Mouse (Mus musculus): Measurements from ENCODE around the gene Cisd1. TPM values are rescaled to one million over a fixed set of nuclear protein-coding genes. Genes with fewer than 3 reads are reported as not detected.

Cisd1 gene
- polyA plus RNA-seq, 1 experiment = 178 TPM

GRCm38 (mm10) chr10:71373706-71374105 is 29.0 kb upstream of the Cisd1 start:
- peaks cover 6% of the 10 kb centered on the region for H3K4me1 ChIP-seq (ENCODE audit: control insufficient read depth, insufficient read depth, low read length)
- TF ChIP-seq POLR2A (IDR thresholded peaks at IDR 0.05; ENCODE audit: extremely low read depth, insufficient read depth, low read length) (no peak), CTCF (IDR thresholded peaks at IDR 0.05; ENCODE audit: extremely low read depth, insufficient read depth, low read length) (no peak)
- H3K4me3 ChIP-seq (ENCODE audit: insufficient read depth, low read length) = no peak overlapping the region
- no peak overlapping the region for H3K27ac ChIP-seq (ENCODE audit: insufficient read depth, low read length)

- Histone ChIP-seq H3K4me3 (ENCODE audit: insufficient read depth, low read length) (no peak overlapping the region), H3K4me1 (ENCODE audit: control insufficient read depth, insufficient read depth, low read length) (peaks cover 6% of the 10 kb centered on the region)
- TF ChIP-seq POLR2A (IDR thresholded peaks at IDR 0.05; ENCODE audit: extremely low read depth, insufficient read depth, low read length) (no peak), CTCF (IDR thresholded peaks at IDR 0.05; ENCODE audit: extremely low read depth, insufficient read depth, low read length) (no peak)
Observed at GRCm38 (mm10) chr10:71371881-71372280, 27.1 kb upstream of the Cisd1 start.

GRCm38 (mm10) chr10:71369466-71369865 is 24.7 kb upstream of the Cisd1 start:
- H3K4me3 ChIP-seq (ENCODE audit: insufficient read depth, low read length) = no peak overlapping the region
- no peak for TF ChIP-seq CTCF (IDR thresholded peaks at IDR 0.05; ENCODE audit: extremely low read depth, insufficient read depth, low read length)
- no peak for TF ChIP-seq POLR2A (IDR thresholded peaks at IDR 0.05; ENCODE audit: extremely low read depth, insufficient read depth, low read length)
- H3K4me1 ChIP-seq (ENCODE audit: control insufficient read depth, insufficient read depth, low read length) = peaks cover 6% of the 10 kb centered on the region
- no peak overlapping the region for H3K27ac ChIP-seq (ENCODE audit: insufficient read depth, low read length)

More at GRCm38 (mm10) chr10:71371881-71372280, 27.1 kb upstream of the Cisd1 start:
- H3K27ac ChIP-seq (ENCODE audit: insufficient read depth, low read length) = no peak overlapping the region

- Histone ChIP-seq H3K4me3 (ENCODE audit: insufficient read depth, low read length) (no peak overlapping the region), H3K4me1 (ENCODE audit: control insufficient read depth, insufficient read depth, low read length) (peaks cover 4% of the 10 kb centered on the region), H3K27ac (ENCODE audit: insufficient read depth, low read length) (no peak overlapping the region)
- TF ChIP-seq POLR2A (IDR thresholded peaks at IDR 0.05; ENCODE audit: extremely low read depth, insufficient read depth, low read length) (no peak), CTCF (IDR thresholded peaks at IDR 0.05; ENCODE audit: extremely low read depth, insufficient read depth, low read length) (no peak)
Observed at GRCm38 (mm10) chr10:71368128-71368940, 23.6 kb upstream of the Cisd1 start.

- Histone ChIP-seq H3K4me3 (ENCODE audit: insufficient read depth, low read length) (no peak overlapping the region), H3K4me1 (ENCODE audit: control insufficient read depth, insufficient read depth, low read length) (no peaks in the 10 kb centered on the region), H3K27ac (ENCODE audit: insufficient read depth, low read length) (no peak overlapping the region)
- TF ChIP-seq CTCF (IDR thresholded peaks at IDR 0.05; ENCODE audit: extremely low read depth, insufficient read depth, low read length) (no peak), POLR2A (IDR thresholded peaks at IDR 0.05; ENCODE audit: extremely low read depth, insufficient read depth, low read length) (no peak)
Observed at GRCm38 (mm10) chr10:71363858-71364257, 19.1 kb upstream of the Cisd1 start.

- no peaks in the 10 kb centered on the region for H3K4me1 ChIP-seq (ENCODE audit: control insufficient read depth, insufficient read depth, low read length)
- no peak overlapping the region for H3K4me3 ChIP-seq (ENCODE audit: insufficient read depth, low read length)
- TF ChIP-seq POLR2A (IDR thresholded peaks at IDR 0.05; ENCODE audit: extremely low read depth, insufficient read depth, low read length) (no peak), CTCF (IDR thresholded peaks at IDR 0.05; ENCODE audit: extremely low read depth, insufficient read depth, low read length) (no peak)
- no peak overlapping the region for H3K27ac ChIP-seq (ENCODE audit: insufficient read depth, low read length)
Observed at GRCm38 (mm10) chr10:71363440-71363839, 18.7 kb upstream of the Cisd1 start.

- peak overlapping the region; percentile 7; the same call in 1 of the 2 replicates for H3K27ac ChIP-seq (ENCODE audit: insufficient read depth, low read length)
- peak overlapping the region; percentile 9; the same call in 1 of the 2 replicates for H3K4me3 ChIP-seq (ENCODE audit: insufficient read depth, low read length)
- no peaks in the 10 kb centered on the region for H3K4me1 ChIP-seq (ENCODE audit: control insufficient read depth, insufficient read depth, low read length)
- no peak for TF ChIP-seq CTCF (IDR thresholded peaks at IDR 0.05; ENCODE audit: extremely low read depth, insufficient read depth, low read length)
- no peak for TF ChIP-seq POLR2A (IDR thresholded peaks at IDR 0.05; ENCODE audit: extremely low read depth, insufficient read depth, low read length)
Observed at GRCm38 (mm10) chr10:71361836-71362562, 17.2 kb upstream of the Cisd1 start.

GRCm38 (mm10) chr10:71361044-71361443 is 16.3 kb upstream of the Cisd1 start:
- H3K4me3 ChIP-seq (ENCODE audit: insufficient read depth, low read length) = no peak overlapping the region
- no peak overlapping the region for H3K27ac ChIP-seq (ENCODE audit: insufficient read depth, low read length)
- no peaks in the 10 kb centered on the region for H3K4me1 ChIP-seq (ENCODE audit: control insufficient read depth, insufficient read depth, low read length)
- TF ChIP-seq CTCF (IDR thresholded peaks at IDR 0.05; ENCODE audit: extremely low read depth, insufficient read depth, low read length) = no peak
- TF ChIP-seq POLR2A (IDR thresholded peaks at IDR 0.05; ENCODE audit: extremely low read depth, insufficient read depth, low read length) = no peak

- Histone ChIP-seq H3K4me1 (ENCODE audit: control insufficient read depth, insufficient read depth, low read length) (no peaks in the 10 kb centered on the region), H3K27ac (ENCODE audit: insufficient read depth, low read length) (no peak overlapping the region), H3K4me3 (ENCODE audit: insufficient read depth, low read length) (no peak overlapping the region)
- no peak for TF ChIP-seq CTCF (IDR thresholded peaks at IDR 0.05; ENCODE audit: extremely low read depth, insufficient read depth, low read length)
- TF ChIP-seq POLR2A (IDR thresholded peaks at IDR 0.05; ENCODE audit: extremely low read depth, insufficient read depth, low read length) = no peak
Observed at GRCm38 (mm10) chr10:71354947-71355346, 10.2 kb upstream of the Cisd1 start.

Data from cortical plate, adult 2 months (tissue).